Mouse (Mus musculus) right cerebral cortex, postnatal 36 days (tissue): ENCODE data around the gene Agps.

Source experiments
- DNase-seq, 2 experiments: peaks; one replicate each; pipeline ENCODE4 v3.0.0; 2022; ENCODE audit warnings: low spot score in 2 of 2, mixed read lengths in 1 of 2

The Agps gene

DNA sequence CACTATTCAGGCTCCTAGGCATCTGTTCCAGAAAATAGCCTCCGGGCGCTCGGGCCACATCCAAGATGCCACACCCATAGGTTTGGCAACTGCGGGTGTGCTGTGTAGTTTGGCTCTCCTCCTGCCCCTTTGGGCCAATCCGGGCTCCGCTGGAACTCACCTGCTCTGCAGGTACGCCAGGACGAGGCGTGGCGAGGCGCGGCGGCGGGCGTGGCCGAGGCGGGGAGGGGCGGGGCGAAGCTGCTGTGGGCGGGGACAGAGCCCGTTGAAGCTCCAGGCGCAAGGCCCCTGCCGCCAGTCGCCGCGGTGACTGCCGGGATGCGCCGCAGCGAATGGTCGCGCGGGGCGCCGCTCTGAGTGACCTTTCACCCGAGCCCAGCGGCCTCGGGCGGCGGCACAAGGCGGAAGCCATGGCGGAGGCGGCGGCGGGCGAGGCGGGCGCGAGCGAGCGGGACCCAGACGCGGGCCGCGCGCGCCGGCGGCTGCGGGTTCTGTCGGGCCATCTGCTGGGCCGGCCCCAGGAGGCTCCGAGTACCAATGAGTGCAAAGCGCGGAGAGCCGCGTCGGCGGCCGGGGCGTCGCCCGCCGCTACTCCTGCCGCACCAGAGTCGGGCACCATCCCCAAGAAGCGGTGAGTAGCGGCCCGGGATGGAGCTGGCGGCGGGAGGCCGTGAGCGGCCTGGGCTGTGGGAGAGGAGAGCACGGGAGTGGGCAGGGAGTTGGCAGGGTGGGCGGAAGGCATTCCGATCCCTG lies at the start of gene Agps:
Gene Agps, plus strand, starts transcription at position 297 of the 753 bp plus-strand sequence.
- DNase-seq, result peak; percentile 78 to 84

DNA sequence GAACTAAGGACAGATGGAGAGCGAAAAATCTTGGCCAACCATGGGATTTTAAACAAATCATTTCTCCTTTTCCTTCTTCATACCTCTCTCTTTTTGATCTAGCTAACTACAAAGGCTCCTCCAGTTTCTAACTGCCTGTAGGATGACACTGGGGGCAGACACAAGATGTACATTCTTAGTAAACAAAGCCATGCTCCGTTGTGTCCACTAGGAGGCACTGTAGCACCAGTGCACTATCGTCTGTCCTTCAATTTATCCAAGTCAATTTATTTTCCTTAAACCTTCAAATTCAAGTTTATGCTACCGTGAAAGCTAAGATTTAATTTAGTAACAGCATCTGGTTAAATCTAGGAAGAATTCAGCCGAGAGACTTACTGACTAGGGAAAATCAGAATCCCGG lies 45.9 kb upstream of the Agps start:
- DNase-seq, result no peak

DNA sequence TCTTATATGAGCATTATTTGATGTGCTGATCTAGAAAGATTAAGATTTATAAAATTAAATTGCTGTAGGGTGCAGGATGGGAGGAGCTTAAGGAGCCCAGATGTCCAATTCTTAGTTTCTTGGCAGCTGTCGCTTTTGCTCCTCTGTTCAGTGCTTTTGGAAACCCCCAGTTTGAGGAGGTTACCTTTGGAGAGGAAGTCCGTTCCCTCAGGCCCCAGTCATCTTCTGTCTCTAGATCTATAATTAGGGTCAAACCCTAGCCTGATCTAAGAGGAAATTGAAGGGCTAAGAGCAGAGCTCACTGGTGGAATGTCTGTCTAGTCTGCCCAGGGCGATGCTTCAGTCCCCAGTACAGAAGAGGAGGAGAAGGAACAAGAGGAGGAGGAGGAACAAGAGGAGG lies 43.5 kb upstream of the Agps start:
- no peak for DNase-seq

DNA sequence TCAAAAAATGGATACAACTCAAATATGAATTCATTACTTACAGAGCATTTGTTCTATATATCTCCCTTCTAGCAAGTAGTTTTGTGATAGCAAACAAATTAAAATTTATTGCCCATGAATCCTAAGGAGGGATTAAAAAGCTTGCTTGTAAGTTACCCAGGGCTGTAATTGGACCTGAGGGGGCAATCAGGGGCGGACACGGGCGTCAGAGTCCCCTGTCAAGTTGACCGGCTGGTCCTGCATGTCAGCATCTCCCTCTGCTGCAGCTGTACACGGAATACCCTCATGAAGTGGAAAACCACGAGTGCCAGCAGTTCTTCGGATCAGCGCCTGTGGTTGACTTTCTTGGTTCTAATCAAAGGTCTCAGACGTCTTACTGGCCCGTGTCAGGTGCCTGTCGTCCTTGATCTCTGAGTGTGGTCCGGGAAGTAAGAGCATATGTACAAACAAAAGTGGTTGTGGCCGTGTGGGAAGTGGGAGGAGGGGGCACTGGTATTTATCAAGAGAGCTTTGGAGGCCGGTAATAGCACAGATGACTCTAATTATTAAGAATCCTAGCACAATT lies 41.9 kb upstream of the Agps start:
- no peak for DNase-seq

DNA sequence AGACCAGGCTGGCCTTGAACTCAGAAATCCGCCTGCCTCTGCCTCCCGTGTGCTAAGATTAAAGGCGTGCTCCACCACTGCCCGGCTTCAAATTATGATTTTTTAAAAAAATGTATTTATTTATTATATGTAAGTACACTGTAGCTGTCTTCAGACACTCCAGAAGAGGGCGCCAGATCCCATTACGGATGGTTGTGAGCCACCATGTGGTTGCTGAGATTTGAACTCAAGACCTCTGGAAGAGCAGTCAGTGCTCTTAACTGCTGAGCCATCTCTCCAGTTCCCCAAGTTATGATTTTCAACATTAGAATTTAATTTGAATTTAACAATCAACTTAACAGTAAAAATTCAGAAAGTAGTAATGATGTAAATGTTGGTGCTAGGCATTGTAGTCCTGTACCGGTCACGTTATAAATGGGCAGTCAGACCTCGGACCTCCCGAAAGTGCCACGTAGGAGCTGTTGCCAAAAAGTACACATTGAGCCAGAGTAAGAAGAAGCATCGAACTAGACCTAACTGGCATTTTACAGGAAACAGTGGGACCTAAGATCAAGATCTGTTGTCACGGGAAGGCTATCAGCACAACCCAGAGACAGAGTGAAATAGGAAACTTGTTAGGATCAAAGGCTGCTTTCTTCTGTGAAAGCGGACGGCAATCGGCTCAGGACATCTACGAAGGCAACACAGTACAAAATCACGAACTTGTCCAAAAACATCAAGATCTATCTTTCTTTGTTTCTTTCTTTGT lies 40.2 kb upstream of the Agps start:
- DNase-seq, result no peak

DNA sequence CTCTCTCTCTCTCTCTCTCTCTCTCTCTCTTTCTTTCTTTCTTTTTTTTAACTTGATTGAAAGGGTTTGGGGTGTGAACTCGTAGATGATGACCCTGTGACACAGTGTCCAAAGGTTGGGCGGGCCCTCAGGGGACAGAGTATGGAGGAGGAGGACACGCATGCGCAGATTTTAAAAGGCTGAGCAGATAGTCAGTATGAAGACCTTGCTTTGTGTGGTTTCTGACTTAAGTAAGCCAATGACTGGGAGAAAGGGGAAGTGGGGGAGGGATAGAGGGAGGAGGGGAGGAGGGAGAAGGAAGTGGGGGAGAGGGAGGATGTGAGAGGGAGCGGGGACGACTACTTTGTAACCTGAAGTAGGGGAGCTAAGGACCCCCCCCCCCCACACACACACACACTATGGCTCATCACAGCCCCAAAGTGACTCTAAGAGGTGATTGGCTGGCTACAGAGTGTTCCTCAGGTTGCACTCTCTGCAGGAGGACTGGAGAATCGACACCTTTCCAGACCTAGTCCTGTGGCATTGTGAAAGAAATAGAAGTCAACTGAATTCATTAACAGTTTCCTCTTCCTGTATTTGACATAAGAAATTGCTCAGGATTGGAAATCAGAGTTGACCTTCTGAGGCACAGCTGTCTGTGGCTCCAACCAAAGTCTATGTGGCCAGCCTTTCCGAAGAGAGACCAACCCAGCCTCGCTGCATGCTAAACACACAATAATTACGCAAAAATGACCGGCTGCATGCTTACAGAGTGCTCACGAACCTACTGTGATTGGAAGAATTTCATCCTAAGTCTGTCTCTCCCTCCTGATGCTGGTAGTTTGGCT lies 39.4 kb upstream of the Agps start:
- DNase-seq, result no peak

DNA sequence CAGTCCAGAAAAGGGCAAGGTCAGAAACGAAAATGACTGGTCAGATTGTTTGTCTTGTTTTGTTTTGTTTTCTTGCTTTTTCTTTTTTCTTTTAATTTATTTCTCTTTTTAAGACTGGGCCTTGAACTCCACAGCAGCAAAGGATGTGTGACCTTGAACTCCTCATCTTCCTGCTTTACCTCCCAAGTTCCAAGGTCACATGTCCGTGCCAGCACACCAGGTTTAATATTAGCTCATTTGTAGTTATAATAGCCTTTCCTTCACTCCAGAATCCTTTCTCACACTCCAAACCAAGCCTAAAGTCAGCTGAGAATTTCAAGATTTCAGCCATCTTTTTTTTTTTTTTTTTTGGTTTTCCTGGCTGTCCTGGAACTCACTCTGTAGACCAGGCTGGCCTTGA lies 35.8 kb upstream of the Agps start:
- no peak for DNase-seq

DNA sequence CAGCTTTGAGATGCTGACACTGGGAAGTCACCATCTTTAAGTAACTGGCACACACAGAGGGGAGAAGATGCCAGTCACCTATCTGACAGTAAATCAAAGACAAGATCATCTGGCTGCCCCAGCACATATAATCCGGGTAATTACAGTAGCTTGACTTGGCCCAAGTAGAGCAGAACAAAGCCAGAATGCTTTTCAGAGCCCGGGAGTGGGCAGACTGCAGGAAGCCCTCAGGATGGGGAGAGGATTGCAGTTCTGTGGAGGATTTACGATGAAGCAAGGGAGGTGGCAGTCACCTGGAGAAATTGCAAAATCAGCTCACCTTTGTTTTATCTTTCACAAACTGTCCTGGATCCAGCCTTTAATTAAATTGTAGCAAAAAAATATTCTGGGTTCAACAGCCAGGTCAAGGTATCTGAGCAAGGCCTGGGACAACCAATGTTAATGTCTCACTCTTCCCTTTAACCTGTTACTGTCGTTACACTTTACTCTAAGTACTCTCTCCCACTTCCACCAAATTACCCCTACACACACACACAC lies 33.5 kb upstream of the Agps start:
- no peak for DNase-seq

DNA sequence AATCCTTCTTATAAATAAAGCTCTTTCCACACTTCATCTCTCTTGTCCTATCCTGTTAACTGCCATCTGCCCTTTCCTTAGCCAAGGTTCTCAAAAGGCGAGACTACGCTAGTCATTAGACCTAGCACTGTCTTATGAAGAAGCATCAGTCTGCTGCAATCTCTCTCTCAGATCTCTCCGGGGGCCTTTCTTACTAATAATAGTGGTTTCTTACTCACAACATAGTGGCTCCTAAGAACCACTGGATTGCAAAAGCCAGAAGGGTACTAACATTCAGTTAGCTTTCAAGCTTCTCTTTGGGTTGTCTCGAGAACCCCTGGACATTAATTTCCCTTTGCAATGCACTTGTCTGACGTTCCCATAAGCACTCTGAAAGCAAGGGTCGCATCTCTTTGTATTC lies 26.2 kb upstream of the Agps start:
- no peak for DNase-seq

DNA sequence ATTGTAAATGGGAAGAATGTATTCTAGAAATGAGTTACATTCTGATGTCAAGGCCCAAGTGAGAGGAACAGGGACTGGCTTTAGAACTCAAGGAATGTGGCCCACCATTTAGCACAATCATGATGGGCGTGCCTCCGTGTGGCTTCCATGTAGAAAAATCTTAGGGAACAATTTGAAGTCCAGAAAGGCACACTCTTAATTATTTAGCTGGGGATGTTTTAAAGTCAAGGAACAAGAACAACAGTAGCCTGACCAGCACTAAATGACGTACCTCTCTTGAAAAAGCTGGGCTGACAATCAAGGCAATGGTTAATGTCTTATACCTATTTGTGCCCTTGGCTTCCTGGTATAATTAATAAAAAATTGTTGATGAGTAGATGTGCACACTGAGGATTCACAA lies 25.1 kb upstream of the Agps start:
- DNase-seq, result no peak

DNA sequence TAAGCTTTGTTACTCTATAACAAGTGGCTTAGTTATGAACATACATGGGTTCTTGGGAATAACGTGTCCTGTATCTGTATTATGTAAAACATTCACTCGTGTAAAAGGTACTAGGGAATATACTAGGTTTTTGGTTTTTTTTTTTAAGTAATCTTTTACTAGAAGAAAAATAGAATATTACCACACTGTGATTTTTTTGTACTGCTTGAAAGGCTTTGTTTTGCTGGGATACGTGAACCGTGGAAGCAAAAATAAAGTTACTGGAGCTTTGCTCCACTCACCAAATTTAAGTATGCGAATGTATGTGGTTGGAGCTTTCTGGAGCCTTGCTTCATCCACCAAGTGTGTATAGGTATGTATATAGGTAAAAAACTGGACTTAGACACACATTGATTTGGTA lies 24.5 kb upstream of the Agps start:
- DNase-seq, result no peak

DNA sequence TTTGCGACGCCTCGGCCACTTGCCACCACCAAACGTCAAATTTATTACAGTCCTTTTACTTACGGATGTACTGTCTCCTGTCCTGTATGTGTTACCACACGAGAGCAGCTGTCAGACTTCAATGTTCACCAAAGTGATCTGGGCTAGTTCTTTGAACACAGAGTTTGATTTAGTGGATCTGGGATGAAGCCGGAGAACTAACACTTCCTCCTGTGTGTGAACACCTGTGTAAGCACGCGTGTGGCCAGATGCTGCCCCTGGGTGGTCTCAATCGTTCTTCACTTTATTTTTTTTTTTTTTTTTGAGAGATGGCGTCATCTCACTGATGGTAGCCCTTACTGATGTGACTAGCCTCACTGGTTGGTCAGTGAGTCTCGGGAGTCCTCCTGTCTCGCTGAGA lies 17.1 kb upstream of the Agps start:
- DNase-seq, result no peak

DNA sequence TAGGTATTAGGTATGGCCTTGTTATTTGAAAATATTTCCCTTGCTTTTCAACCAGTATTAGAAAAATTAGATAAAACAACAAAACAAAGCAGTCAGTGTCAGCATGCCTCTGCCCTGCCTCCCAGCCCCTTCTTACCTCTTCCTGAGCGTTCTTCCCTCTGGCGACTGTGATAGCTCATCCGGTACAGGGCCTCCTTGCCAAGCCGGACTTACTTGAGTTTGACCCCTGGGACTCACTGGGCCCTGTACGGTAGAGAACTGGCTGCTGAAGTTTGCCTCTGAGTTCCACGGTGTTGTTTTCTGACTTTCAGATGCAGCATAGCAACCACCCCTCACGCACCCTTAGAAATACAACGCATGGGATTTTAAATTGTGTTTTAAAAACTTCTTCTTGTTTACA lies 16.5 kb upstream of the Agps start:
- no peak for DNase-seq

DNA sequence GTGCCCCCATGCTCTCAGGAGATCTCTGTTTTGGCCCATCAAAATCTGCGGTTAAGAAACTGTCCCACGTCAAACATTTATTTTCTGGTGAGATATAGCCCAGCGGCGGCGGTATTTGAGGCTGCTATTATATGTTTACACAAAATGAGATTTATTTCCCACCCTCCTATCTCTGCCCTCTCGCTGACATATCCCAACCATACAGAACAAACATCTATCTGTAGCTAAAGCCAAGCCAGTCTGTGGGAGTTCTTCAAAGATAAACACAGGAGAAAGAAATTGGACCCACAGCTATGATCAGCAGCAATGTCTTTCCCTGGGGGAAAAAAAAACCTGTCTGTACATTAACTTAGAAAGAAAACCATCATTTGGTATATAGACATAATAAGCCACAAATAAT lies 15.3 kb upstream of the Agps start:
- DNase-seq, result no peak

DNA sequence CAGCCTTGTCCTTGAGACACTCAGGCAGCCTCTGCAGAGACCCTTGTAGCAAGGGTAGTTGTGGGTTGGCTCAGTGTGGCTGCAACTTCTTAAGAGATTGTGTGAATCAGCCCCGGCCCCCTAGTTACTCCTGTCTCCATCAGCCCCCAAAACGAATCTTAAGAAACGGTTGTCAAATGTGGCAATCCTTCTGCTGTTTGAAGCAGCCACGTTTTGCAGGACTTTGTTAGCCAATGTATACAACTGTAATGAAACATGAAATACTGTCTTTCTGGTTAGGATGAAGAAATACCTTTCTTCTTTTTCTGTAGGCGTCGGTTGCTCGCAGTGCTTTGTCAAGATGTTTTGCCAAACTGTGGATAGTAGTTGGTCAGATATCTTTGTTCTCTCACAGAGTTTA lies 13.3 kb upstream of the Agps start:
- no peak for DNase-seq

DNA sequence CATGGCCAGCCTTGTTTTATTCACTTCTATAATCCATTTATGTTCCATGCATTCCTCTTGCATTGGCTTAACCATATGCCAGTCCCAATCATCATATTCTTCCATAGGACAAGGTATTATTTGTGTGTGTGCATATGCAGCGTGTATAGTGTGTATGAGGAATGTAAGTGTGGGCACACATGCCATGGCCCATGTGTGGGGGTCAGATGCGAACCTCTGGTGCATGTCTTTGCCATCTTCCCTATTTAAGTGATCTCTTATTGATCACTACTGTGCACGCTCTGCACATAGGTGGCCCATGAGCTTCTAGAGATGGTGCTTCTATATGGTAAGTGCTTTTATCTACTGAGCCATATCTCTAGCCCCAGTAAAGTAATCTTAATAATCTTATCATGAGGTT lies 12.2 kb upstream of the Agps start:
- DNase-seq, result no peak

DNA sequence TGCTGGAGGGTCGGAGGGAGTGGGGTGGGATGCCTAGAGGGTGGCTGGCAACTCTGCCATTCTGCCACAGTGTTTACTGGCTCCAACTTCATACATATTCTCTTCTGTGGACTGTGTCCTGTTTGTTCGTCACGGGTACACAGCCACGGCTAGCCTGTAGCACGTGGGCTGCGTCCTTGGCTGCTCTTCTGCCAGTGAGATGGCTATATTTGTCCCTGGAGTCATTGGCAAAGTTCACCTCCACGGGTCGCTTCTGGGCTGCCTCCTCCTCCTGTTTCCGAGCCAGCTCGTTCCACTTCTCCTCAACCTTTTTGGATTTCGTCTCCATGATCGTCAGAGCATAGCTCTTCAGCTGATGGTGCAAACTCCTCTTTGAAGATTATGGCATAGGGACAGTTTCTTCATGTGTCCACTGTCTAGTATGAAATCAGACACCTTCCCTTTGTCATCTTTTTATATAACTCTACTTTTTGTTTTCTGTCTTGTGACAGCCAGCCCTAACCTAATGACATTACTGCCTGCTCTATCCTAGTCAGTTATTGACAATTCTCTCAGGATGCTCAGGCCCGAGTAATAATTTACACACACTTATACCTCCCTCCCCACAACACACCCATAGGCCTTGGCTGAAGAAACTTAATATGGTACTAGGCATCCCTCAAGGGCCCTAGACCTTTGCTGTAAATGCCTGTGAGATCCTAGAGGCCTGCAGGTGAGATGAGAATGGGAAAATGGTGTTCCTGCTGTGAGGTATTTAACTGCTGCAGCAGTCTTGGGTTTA lies 9.8 kb upstream of the Agps start:
- DNase-seq, result no peak

DNA sequence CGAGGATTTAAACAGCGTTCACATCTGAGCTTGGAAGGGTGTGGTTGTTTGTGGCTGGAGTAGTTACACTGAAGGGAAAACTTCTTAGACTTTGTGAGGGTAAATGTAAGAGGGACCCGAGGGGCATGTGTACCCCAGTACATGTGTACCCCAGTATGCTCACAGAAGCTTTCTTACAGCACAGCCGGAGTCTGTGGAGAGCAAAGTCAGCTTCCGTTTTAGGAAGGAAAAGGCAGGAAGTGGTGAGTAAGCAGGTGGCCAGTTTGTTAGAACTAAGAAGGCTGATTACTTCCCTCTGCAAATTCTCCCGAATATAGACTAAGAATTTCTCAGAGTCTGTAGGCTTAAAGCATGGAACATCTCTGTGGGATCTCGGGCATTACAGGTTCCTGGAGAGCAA lies 8.2 kb upstream of the Agps start:
- no peak for DNase-seq

DNA sequence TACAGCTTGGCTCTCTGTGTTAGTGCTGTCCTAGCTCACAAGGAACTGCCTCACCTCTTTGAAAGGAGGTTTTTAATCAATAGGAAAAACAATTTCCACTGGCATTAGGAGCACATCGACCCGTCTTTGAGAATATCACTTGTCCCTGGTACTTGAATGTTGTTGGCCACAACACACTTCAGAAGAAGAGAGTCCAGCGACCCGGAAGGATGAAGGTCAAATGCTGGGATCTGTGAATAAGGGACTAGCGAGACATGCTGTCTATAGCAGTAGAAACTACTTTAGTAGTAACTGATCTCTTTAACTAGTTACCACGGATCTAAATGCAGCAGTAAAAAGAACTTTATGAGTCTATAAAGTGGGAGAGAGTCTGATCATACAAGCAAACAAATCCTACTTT lies 7.8 kb upstream of the Agps start:
- DNase-seq, result no peak

DNA sequence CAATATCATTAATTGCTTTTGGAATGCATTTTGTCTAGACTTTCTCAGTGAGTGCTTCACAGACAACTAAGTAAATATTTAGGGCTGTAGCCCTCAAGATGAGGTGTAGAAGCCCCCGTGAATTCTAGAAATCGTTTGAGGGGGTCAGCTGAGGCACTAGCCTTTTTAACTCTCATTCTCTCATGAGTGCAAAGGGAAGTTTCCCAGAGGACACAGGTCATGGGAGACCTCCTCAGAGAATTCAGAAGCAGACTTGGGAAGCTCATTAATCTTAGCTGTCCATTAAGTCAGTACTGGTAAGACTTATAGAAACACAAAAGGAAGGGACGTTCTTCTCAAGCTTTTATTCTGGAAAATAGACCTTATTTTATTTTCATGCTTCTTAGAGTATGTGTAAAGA lies 7.1 kb upstream of the Agps start:
- DNase-seq, result no peak

DNA sequence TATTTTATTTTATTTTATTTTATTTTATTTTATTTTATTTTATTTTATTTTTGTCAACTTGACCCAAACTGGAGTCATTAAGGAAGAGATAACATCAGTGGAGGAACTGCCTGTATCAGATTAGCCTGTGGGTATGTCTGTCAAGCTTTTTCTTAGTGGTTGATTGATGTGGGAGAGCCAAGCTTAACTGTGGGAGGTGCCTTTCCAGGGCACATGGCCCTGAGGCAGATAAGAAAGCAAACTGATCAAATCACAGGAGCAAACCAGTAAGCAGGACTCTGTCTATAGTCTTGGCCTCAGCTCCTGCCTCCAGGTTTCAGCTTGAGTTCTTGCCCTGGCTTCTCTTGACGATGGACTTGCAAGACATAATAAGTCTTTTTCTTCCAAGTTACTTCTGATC lies 6.4 kb upstream of the Agps start:
- no peak for DNase-seq
